In the genomic region with DNA sequence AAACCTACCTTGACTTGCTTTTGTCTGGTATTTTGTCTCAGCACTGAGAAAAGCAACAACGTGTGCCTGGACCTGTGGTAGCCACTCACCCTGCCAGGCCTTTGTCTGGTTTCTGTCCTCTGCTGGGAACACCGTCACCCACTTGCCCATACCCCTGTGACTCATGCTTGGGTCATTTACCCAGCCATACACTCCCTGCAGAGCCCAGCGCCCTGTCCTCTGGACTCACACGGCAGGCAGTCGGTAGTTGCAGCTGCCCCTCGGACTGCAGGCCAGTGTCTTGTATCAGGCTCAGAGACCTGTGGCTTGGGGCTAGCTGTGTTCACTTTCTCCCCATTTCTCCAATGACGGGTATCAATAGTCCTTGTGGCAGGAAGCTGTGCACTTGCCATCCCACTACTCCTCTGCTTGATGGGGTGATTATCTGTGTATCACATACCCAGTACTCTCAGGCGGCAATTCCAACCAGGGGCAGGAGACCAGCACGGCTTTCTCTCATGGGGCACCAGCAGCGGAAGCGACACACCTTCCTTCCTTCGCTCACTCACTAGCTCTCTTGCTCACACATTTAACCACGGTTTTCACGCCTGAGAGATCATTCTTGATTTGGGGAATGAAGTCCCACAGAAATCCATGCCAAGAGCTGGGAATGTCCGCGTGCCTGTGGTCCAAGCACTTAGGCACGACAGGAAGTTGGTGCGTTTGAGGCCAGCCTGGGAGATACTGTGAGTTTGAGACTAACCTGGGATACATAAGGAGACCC, we compare ENCODE assay signal across 13 mouse cellular contexts.
"Had no signal": no experiment of that assay in that cellular context is flagged by ENCODE, and none has a peak within 500 bp of the region (broad histone marks: within the 10 kb centered on the region; RNA-seq: fewer than 3 reads in every experiment).

No protein-coding gene starts in this region.

- H3K9ac ChIP-seq: limb, embryonic 15.5 days; liver, embryonic 12.5 days; lung, embryonic 15.5 days had no signal

- H3K27me3 ChIP-seq: limb, embryonic 15.5 days; lung, embryonic 15.5 days had no signal

- H3K4me3 ChIP-seq: limb, embryonic 15.5 days; liver, embryonic 12.5 days; lung, embryonic 15.5 days; megakaryocyte, embryonic 14.5 days had no signal

- ATAC-seq: liver, embryonic 12.5 days; midbrain, embryonic 16.5 days had no signal

- H3K36me3 ChIP-seq: limb, embryonic 15.5 days; liver, embryonic 12.5 days; lung, embryonic 15.5 days had no signal

- H3K9me3 ChIP-seq: limb, embryonic 15.5 days; liver, embryonic 12.5 days; lung, embryonic 15.5 days had no signal

- DNase-seq: layer of hippocampus, adult 9-11 months; layer of hippocampus, postnatal 36 days; lung, postnatal 14 days; right cerebral cortex, adult 18-20 months; right cerebral cortex, postnatal 25 days; thymus, adult 18-20 months had no signal

- H3K4me1 ChIP-seq: liver, embryonic 12.5 days; lung, embryonic 15.5 days; megakaryocyte, embryonic 14.5 days had no signal

- H3K4me2 ChIP-seq: limb, embryonic 15.5 days; liver, embryonic 12.5 days; lung, embryonic 15.5 days; midbrain, embryonic 11.5 days had no signal

- H3K27ac ChIP-seq: limb, embryonic 15.5 days; liver, embryonic 12.5 days; lung, embryonic 15.5 days; macrophage had no signal
